Mouse (Mus musculus) 416B (cell line): ENCODE results near the gene Krt12.

Experiments
- DNase-seq: peaks from one replicate; pipeline ENCODE4 v3.0.0; 2011; ENCODE audit warnings: low read depth

Krt12 gene

GRCm38 (mm10) chr11:99422159-99422558 lies at the start of gene Krt12:
TSS of gene Krt12 (minus strand) at chr11:99422259.
- no peak for DNase-seq

GRCm38 (mm10) chr11:99469228-99469627 lies 47.2 kb upstream of the Krt12 start:
- DNase-seq = no peak

- DNase-seq = no peak
Measured at GRCm38 (mm10) chr11:99468566-99468965, 46.5 kb upstream of the Krt12 start.

- no peak for DNase-seq
Measured at GRCm38 (mm10) chr11:99466316-99466715, 44.3 kb upstream of the Krt12 start.

GRCm38 (mm10) chr11:99464836-99465235 lies 42.8 kb upstream of the Krt12 start:
- DNase-seq = peak; percentile 75

DNA sequence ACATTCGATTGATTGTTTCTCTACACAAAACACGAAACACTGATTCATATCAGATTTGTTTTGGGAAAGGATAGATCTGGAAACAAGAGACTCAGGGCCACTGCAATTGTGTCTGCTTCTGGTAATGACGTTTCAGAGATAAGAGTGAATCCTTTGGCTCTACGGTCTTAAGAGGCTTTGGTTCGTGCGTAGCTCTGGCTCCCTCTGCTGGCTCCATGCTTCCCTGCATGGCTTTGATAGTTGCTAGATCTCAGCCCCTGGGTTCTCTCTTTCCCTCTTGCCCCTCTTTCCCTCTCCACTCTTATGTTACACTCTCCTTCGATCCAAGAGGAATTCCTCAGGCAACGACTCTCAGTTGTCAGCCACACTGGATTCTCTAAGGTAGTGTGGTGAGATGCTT lies 41.1 kb upstream of the Krt12 start:
- DNase-seq = peak; percentile 63

DNA sequence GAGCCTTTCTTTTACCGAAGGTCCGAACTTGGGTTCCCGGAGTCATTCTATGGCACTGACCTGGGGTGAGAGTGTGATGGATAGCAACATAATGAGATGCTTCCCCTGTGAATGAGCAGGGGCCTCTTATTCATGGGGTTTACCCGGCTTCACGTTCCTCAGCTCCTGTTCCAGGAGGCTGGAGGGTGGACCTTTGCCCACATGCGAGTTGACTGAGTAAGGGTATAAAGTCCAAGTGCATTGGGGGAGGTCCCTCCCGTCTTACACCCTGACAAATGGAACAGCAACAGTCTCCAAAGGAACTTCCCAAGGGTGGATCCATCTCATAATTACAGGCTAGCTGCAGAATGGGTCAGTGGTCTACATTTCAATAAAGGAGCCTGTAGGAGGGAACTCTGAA lies 39.7 kb upstream of the Krt12 start:
- DNase-seq = no peak

GRCm38 (mm10) chr11:99458887-99459286 lies 36.8 kb upstream of the Krt12 start:
- no peak for DNase-seq

DNA sequence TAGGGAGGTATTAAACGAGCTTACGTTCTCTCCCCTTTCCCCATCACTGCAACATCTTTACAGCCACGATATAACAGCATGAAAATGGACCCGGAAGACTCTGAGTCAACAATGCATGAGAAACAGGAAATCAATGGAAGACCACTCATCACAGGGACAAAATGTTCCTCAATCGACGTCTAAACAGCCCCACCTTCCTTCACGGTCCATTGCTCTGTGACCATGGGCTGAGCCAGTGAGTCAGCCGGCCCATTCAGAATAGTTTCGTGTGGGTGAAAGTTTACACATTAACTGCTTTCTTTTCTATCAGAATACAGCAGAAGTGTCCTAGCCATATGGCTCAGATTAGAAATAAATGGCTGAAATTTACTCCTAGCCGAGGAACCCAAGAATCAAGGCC lies 32.7 kb upstream of the Krt12 start:
- no peak for DNase-seq

DNA sequence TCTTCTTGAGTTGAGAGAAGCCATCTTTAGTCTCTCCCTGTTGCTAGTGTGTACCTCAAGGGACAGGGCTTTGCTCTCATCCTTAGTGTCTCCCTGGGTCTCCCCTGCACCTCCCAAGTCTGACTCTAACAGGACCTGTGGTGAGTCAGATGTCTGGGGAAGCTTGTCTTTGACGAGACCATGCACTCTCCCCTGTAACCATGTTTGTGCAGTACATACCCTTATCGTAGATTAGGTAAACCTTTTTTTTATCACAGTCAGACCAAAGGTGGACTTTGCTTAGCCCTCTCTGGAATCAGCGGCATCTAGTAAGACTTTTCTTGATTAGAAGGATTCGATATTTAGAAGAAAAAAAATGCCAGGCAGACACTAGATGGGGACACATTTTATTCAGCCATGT lies 32.0 kb upstream of the Krt12 start:
- no peak for DNase-seq

GRCm38 (mm10) chr11:99448769-99449168 lies 26.7 kb upstream of the Krt12 start:
- DNase-seq = no peak

DNA sequence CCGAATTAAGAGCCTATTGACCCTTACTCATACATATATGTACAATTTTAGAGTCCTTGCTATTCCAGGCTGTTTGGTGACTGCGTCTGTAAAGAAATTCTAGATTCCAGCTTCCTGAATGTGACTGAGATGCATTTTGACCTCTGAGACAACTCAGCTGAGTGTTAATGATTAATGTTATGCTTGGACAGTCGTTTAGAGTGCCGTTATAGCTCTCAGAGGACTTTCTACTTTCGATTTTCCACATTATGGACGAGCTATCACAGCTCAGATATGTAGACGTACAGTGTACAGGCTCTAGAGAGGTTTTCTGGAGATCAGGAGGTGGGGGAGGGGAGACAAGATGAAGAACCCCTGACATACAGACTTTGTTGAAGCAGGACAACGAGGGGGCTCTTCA lies 19.2 kb upstream of the Krt12 start:
- no peak for DNase-seq

GRCm38 (mm10) chr11:99439465-99439864 lies 17.4 kb upstream of the Krt12 start:
- DNase-seq = no peak

GRCm38 (mm10) chr11:99437972-99438371 lies 15.9 kb upstream of the Krt12 start, which contains the start of gene Krt20:
TSS of gene Krt20 (minus strand) at chr11:99438150.
- no peak for DNase-seq

GRCm38 (mm10) chr11:99436625-99437024 lies 14.6 kb upstream of the Krt12 start:
- no peak for DNase-seq

- peak; percentile 23 for DNase-seq
Measured at GRCm38 (mm10) chr11:99430670-99431069, 8.6 kb upstream of the Krt12 start.

- DNase-seq = no peak
Measured at GRCm38 (mm10) chr11:99420586-99420985, 1.5 kb downstream of the Krt12 start.

- DNase-seq = no peak
Measured at GRCm38 (mm10) chr11:99417819-99418218, 4.2 kb downstream of the Krt12 start.

DNA sequence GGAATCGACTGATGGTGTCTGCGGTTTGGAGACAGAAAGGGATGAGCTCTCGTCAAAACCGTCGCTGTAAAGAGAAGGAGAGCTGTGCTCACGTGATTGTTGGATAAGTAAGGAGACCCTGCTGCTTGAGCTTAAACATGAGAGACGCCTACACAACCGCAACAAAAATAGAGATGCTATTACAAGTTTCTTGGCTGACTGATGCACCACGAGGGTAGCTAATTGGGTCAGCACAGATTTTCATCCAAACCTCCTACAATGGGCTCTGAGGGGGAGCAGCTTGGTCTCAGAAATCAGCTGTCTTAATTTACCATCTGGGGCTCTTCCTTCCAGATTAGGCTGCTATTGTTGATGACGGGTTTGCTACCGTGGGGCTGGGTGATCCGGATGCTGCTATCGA lies 5.2 kb downstream of the Krt12 start:
- DNase-seq = no peak

GRCm38 (mm10) chr11:99414463-99415147 lies 7.5 kb downstream of the Krt12 start:
- DNase-seq = no peak

DNA sequence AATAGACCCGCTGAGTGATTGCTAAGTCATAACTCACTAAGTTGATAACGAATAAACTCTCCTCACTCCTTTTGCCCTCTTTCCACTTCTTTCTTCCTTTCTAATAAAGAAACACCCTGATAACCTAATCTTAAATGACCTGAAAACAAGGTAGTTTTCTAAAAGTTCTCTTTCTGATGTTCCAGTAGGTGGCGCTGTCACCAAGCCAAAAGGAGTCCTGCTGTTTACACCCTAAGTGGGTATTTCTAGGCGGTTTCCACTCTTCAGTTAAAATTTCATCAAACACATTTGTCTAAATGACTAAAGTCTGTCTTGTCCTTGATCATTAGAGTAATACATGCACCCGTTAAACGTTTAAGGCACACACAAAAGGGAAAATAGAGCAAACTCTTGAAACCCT lies 8.8 kb downstream of the Krt12 start:
- DNase-seq = peak; percentile 57

GRCm38 (mm10) chr11:99406186-99406585 lies 15.9 kb downstream of the Krt12 start:
- DNase-seq = no peak

DNA sequence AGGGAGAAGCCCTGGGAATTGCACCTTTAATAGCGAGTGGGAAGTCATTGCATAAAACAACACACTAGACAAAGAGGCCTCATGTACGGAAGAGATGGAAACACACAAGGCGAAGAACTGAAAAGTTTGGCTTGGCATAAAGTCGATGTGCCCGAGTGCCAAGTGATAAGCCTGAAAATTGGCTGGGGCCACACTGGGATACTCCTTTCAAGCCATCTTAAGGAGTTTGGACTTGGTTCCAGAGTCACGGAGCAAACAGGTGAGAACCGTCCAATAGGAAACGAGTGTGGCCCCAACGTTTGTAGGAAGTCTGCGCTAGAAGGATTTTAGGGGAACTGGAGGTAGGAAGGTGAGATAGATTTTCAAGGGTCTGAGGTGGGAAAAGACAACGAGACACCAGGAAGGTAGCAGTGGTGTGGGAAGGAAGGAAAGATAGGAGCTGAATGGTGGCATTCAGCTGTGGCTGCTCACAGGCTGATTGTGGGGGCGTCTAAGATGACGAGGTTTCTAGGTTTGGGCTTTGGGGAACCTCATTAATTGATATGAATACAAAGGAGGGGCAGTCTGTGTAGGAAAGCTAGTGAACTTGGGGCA lies 22.0 kb downstream of the Krt12 start:
- DNase-seq = no peak

DNA sequence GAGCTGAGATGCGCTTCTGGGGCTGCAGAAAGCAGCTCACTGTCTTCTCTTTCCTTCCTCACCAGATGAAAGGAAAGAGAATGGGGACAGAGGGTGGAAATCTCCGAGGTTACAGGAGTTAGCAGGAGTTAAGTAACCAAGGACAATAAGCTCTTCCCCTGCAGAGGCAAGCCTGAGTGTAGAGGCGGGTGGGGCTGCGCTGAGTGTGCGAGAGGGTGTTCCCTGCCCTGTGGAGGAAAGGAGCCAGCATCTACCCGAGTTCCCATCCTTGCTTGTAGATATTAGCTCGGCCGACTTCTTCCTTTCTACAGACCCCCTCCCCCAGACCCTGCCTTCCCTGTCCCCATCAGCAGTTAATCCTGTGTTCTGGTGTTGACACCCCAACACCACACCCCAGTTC lies 23.2 kb downstream of the Krt12 start:
- no peak for DNase-seq
